Mouse (Mus musculus): ENCODE measurements at regions not wholly inside any gene's neighbourhood (a gene's known extent, or its start where the extent isn't known, plus 50 kb on each side); places are given as distances from the start of the nearest gene placed in this dataset.

GRCm38 (mm10) chr15:96775129-96775528 is 75.6 kb upstream of the Slc38a2 start:
- no peak for TF ChIP-seq CTCF (IDR thresholded peaks at IDR 0.05; ENCODE audit: extremely low read depth, insufficient read depth, insufficient read length, insufficient replicate concordance)
- no peak for TF ChIP-seq POLR2A (IDR thresholded peaks at IDR 0.05; ENCODE audit: low read depth, low read length)
